In the genomic region with DNA sequence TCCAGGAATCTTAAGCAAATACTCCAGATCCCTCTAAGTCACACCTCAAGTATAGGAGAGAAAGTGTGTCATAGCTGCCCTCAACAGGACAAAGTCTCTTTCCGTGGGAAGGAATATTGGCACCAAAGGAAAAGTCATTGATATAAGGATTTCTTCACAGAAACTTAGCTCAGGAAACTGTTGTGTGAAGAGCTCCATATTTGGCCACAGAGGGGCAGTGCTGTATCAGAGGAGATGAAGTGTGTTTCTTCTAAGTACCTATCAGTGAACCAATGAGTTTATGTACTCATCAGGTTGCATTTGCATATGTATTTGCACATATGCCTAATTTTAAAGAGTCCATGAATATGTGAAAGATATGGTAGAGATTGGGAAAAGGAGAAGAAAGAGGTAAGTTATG, we compare ENCODE assay signal across 7 mouse cellular contexts.
A peak's percentile ranks its signal among the peaks of the same experiment; 100 is the strongest.
DNase-seq lines count a peak whose midpoint lies in the region; ATAC-seq and TF ChIP-seq lines count a peak whose summit lies in the region.
"Not testable (repeated sequence)": the region's sequence is repeated elsewhere in the genome, so short reads cannot be mapped to it uniquely, and the experiment has no call there.

No protein-coding gene starts in this region.

- H3K27ac ChIP-seq in CH12.LX (ENCODE audit: insufficient read depth, low read depth); hindbrain, embryonic 14.5 days; layer of hippocampus, adult 2 months; liver, postnatal 0 days (ENCODE audit: low read depth); stomach, postnatal 0 days (replicated peaks): not testable (repeated sequence)

- in situ Hi-C loops in CH12.LX (cut with MboI; ENCODE audit: low pct_ligation_motif_present, low pct_unique_long_range_greater_than_20kb, low sequenced_read_pairs) = not testable (repeated sequence)

- not testable (repeated sequence) for H3K9me3 ChIP-seq in CH12.LX (replicated peaks; ENCODE audit: low read length); hindbrain, embryonic 14.5 days (ENCODE audit: control insufficient read depth, low read length); liver, postnatal 0 days (ENCODE audit: low read length); stomach, postnatal 0 days (ENCODE audit: control insufficient read depth, low read length)

- peak; percentile 29 for TF ChIP-seq RAD21 in CH12.LX (IDR thresholded peaks at IDR 0.05; ENCODE audit: low read depth, low read length)

- DNase-seq in CH12.LX (ENCODE audit: extremely low read depth); layer of hippocampus, adult 2 months (ENCODE audit: low spot score in 2 of 2); liver, postnatal 0 days; stomach, postnatal 0 days (ENCODE audit: low spot score): not testable (repeated sequence)
- DNase-seq in hindbrain, embryonic 14.5 days (ENCODE audit: low spot score) = peak; percentile 17

- not testable (repeated sequence) for H3K36me3 ChIP-seq in CH12.LX (replicated peaks in 1 of 2; ENCODE audit: control insufficient read depth in 1 of 2, insufficient read depth in 1 of 2, low read length in 1 of 2); hindbrain, embryonic 14.5 days (replicated peaks; ENCODE audit: control insufficient read depth, insufficient read depth); liver, postnatal 0 days (replicated peaks; ENCODE audit: insufficient read depth, low read length); stomach, postnatal 0 days (ENCODE audit: control insufficient read depth, insufficient read depth, low read length)

- not testable (repeated sequence) for H3K4me2 ChIP-seq in CH12.LX (ENCODE audit: insufficient read depth, low read depth, poor library complexity, severe bottlenecking); hindbrain, embryonic 14.5 days (replicated peaks); liver, postnatal 0 days (ENCODE audit: low read depth, low read length); stomach, postnatal 0 days (replicated peaks; ENCODE audit: low read depth)

- dilution Hi-C loops in CH12.LX (cut with MboI; ENCODE audit: extremely low pct_ligation_motif_present, extremely low pct_unique_long_range_greater_than_20kb, low sequenced_read_pairs) = not testable (repeated sequence)

- TF ChIP-seq POLR2A in CH12.LX (IDR thresholded peaks at IDR 0.05; ENCODE audit: low read depth, low read length) = not testable (repeated sequence)

- not testable (repeated sequence) for H3K4me3 ChIP-seq in CH12.LX (replicated peaks in 1 of 3; ENCODE audit: low read depth in 2 of 3, low read length in 2 of 3, poor library complexity in 1 of 3); hindbrain, embryonic 14.5 days (replicated peaks; ENCODE audit: low read length); layer of hippocampus, adult 2 months; liver, postnatal 0 days (ENCODE audit: low read depth, low read length); stomach, postnatal 0 days (ENCODE audit: low read depth, low read length)

- 83% methylated on average over 1 of the region's 1 CpGs for WGBS in hindbrain, embryonic 14.5 days
- WGBS in liver, postnatal 0 days (ENCODE audit: insufficient replicate concordance) = 32% methylated on average over 1 of the region's 1 CpGs
- 65% methylated on average over 1 of the region's 1 CpGs for WGBS in stomach, postnatal 0 days

- H3K27me3 ChIP-seq in CH12.LX (replicated peaks); hindbrain, embryonic 14.5 days (ENCODE audit: control insufficient read depth, insufficient read depth, low read length); liver, postnatal 0 days (ENCODE audit: insufficient read depth, low read length); stomach, postnatal 0 days (ENCODE audit: control insufficient read depth, insufficient read depth, low read length): not testable (repeated sequence)

- peaks cover 0 to 12% of the 10 kb centered on the region in 2 experiments; a peak in 2 of 4 replicates for H3K4me1 ChIP-seq in CH12.LX (ENCODE audit: control insufficient read depth in 1 of 2, insufficient read depth in 2 of 2)
- not testable (repeated sequence) for H3K4me1 ChIP-seq in hindbrain, embryonic 14.5 days (replicated peaks; ENCODE audit: control insufficient read depth, insufficient read depth, low read length); liver, postnatal 0 days (ENCODE audit: insufficient read depth); stomach, postnatal 0 days (replicated peaks; ENCODE audit: control insufficient read depth, insufficient read depth)

- TF ChIP-seq EP300 in CH12.LX (IDR thresholded peaks at IDR 0.05; ENCODE audit: low read length); liver, postnatal 0 days (IDR thresholded peaks at IDR 0.05; ENCODE audit: low read depth); stomach, postnatal 0 days (optimal IDR thresholded peaks at IDR 0.05): not testable (repeated sequence)

- not testable (repeated sequence) for H3K9ac ChIP-seq in CH12.LX (ENCODE audit: insufficient read depth, low read depth); hindbrain, embryonic 14.5 days; liver, postnatal 0 days (replicated peaks); stomach, postnatal 0 days (ENCODE audit: low read length)

- peak; percentile 67; the same call in 1 of the 2 replicates for ATAC-seq in frontal cortex, adult (ENCODE audit: low TSS enrichment)
- not testable (repeated sequence) for ATAC-seq in hindbrain, embryonic 14.5 days (ENCODE audit: low FRiP score); liver, postnatal 0 days; stomach, postnatal 0 days (ENCODE audit: low FRiP score, low TSS enrichment)
- peak; percentile 98 for ATAC-seq in megakaryocyte-erythroid progenitor cell, adult 5-6 weeks (replicated peaks; ENCODE audit: low FRiP score, low TSS enrichment, poor library complexity, severe bottlenecking)

- not testable (repeated sequence) for H3K79me2 ChIP-seq in CH12.LX (replicated peaks; ENCODE audit: control insufficient read depth, extremely low read depth, insufficient read depth, poor library complexity, severe bottlenecking)

- TF ChIP-seq CTCF in CH12.LX (conservative IDR thresholded peaks at IDR 0.05 in 1 of 2, IDR thresholded peaks at IDR 0.05 in 1 of 2; ENCODE audit: low read depth in 2 of 2, low read length in 2 of 2) = peak in 1 of 2 experiments; percentile 37; a peak in 2 of 4 replicates
- peak; percentile 57 for TF ChIP-seq CTCF in layer of hippocampus, adult 2 months (conservative IDR thresholded peaks at IDR 0.05)
- peak; percentile 29 for TF ChIP-seq CTCF in liver, postnatal 0 days (IDR thresholded peaks at IDR 0.05; ENCODE audit: low read depth)
- 0 out of 2 replicates have a peak, but pooled peaks have one; percentile 5 for TF ChIP-seq CTCF in stomach, postnatal 0 days (IDR thresholded peaks at IDR 0.05; ENCODE audit: low read depth)
